Mouse (Mus musculus): ENCODE results near the gene Plxnb1. TPM values are rescaled to one million over a fixed set of nuclear protein-coding genes. Genes with fewer than 3 reads are reported as not detected.

Plxnb1 gene
- polyA plus RNA-seq, 1 experiment from 2014 or later = 6.3 TPM

DNA sequence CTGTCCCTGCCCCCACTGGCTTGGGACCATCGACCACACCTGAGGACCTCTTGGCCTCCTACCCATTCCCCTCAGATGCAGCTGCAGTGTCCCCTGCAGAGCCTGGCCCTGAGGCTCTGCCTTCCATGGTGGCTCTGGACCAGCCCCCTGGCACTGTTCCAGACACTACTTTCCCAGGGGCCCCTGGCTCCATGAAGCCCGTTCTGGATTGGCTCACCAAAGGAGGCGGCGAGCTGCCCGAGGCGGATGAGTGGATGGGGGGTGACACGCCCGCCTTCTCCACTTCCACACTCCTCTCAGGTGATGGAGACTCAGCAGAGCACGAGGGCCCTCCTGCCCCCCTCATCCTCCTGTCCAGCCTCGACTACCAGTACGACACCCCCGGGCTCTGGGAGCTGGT lies 9.8 kb downstream of the Plxnb1 start:
- no peaks in the 10 kb centered on the region; the same call in 1 of the 2 replicates for H3K36me3 ChIP-seq (ENCODE audit: control insufficient read depth, insufficient read depth)
- ATAC-seq (ENCODE audit: low read depth) = no peak
- no peak overlapping the region for H3K4me3 ChIP-seq (ENCODE audit: low read depth, low read length)
- no peak overlapping the region for H3K9ac ChIP-seq (ENCODE audit: low read depth, low read length)
- 68% methylated on average over 12 of the region's 12 CpGs for WGBS (ENCODE audit: insufficient replicate concordance)
- no peaks in the 10 kb centered on the region for H3K4me1 ChIP-seq (ENCODE audit: control insufficient read depth, low read depth, low read length)
- H3K9me3 ChIP-seq (replicated peaks; ENCODE audit: control insufficient read depth, low read length) = no peaks in the 10 kb centered on the region
- H3K27me3 ChIP-seq (ENCODE audit: control insufficient read depth, insufficient read depth, low read depth, low read length) = no peaks in the 10 kb centered on the region
- H3K27ac ChIP-seq (ENCODE audit: low read length) = no peak overlapping the region
- no peak overlapping the region for H3K4me2 ChIP-seq (ENCODE audit: low read depth, low read length)

DNA sequence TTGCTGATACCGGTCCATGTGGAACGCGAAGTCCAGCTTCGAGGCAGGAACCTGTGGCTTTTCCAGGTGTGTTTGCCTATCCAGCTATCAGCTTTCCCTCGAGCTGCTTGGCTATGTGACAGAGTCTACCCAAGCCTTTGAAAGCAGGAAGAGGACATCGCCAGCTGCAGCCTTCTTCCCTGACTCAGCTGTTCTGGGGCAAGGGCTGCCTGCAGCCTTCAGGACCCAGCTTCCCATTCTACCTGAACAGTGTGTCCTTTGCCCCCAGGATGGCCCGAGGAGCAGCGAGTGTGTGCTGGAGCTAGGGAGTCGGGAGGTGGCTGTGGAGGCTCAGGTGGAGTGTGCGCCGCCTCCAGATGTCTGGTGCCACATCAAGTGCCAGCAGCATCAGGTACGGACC lies 10.5 kb downstream of the Plxnb1 start:
- ATAC-seq (ENCODE audit: low read depth) = no peak
- H3K4me2 ChIP-seq (ENCODE audit: low read depth, low read length) = no peak overlapping the region
- no peaks in the 10 kb centered on the region; the same call in 1 of the 2 replicates for H3K36me3 ChIP-seq (ENCODE audit: control insufficient read depth, insufficient read depth)
- no peak overlapping the region for H3K27ac ChIP-seq (ENCODE audit: low read length)
- no peak overlapping the region for H3K9ac ChIP-seq (ENCODE audit: low read depth, low read length)
- no peak overlapping the region for H3K4me3 ChIP-seq (ENCODE audit: low read depth, low read length)
- no peaks in the 10 kb centered on the region for H3K4me1 ChIP-seq (ENCODE audit: control insufficient read depth, low read depth, low read length)
- H3K27me3 ChIP-seq (ENCODE audit: control insufficient read depth, insufficient read depth, low read depth, low read length) = no peaks in the 10 kb centered on the region
- no peaks in the 10 kb centered on the region for H3K9me3 ChIP-seq (replicated peaks; ENCODE audit: control insufficient read depth, low read length)
- 68% methylated on average over 12 of the region's 12 CpGs for WGBS (ENCODE audit: insufficient replicate concordance)

DNA sequence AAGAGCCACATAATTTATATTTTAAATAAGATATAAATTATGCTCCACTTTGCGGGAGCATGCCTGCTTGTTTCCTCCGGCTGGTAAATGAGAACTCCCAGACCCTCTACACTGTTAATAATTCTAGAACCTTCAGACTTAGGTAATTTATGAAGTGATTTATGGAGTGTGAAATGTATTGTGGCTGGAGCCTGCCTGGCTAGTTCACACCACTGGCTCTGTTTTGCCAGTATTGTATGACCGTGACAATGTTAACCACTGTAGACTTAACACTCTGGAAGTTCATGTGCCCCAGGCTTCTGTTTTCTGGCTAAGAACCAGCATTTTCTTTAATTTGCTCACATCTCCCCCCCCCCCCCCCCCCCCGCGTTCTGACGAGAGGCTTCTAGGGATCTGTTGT lies 12.2 kb downstream of the Plxnb1 start:
- H3K27ac ChIP-seq (ENCODE audit: low read length) = no peak overlapping the region
- H3K27me3 ChIP-seq (ENCODE audit: control insufficient read depth, insufficient read depth, low read depth, low read length) = no peaks in the 10 kb centered on the region
- H3K4me2 ChIP-seq (ENCODE audit: low read depth, low read length) = no peak overlapping the region
- WGBS (ENCODE audit: insufficient replicate concordance) = 68% methylated on average over 4 of the region's 6 CpGs
- no peak for ATAC-seq (ENCODE audit: low read depth)
- H3K36me3 ChIP-seq (ENCODE audit: control insufficient read depth, insufficient read depth) = no peaks in the 10 kb centered on the region; the same call in 1 of the 2 replicates
- no peaks in the 10 kb centered on the region for H3K4me1 ChIP-seq (ENCODE audit: control insufficient read depth, low read depth, low read length)
- no peak overlapping the region for H3K4me3 ChIP-seq (ENCODE audit: low read depth, low read length)
- H3K9ac ChIP-seq (ENCODE audit: low read depth, low read length) = no peak overlapping the region
- H3K9me3 ChIP-seq (replicated peaks; ENCODE audit: control insufficient read depth, low read length) = no peaks in the 10 kb centered on the region

DNA sequence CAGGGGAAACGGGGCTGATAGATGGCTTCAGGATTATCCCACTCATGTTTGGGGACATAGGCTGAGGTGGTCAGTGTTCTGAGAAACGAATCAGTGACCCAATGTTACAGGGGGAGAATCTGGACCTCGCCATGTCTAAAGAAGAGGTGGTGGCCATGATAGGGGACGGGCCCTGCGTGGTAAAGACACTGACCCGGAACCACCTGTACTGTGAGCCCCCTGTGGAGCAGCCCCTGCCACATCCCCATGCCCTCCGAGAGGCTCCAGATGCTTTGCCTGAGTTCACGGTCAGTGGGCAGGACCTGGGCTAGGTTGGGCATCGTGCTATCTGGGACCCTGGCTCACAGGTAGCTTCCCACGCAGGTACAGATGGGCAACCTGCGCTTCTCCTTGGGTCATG lies 15.1 kb downstream of the Plxnb1 start:
- Histone ChIP-seq H3K27me3 (ENCODE audit: control insufficient read depth, insufficient read depth, low read depth, low read length) (no peaks in the 10 kb centered on the region), H3K9me3 (replicated peaks; ENCODE audit: control insufficient read depth, low read length) (no peaks in the 10 kb centered on the region), H3K4me1 (ENCODE audit: control insufficient read depth, low read depth, low read length) (no peaks in the 10 kb centered on the region), H3K27ac (ENCODE audit: low read length) (no peak overlapping the region), H3K9ac (ENCODE audit: low read depth, low read length) (no peak overlapping the region), H3K36me3 (ENCODE audit: control insufficient read depth, insufficient read depth) (no peaks in the 10 kb centered on the region; the same call in 1 of the 2 replicates), H3K4me2 (ENCODE audit: low read depth, low read length) (no peak overlapping the region), H3K4me3 (ENCODE audit: low read depth, low read length) (no peak overlapping the region)
- ATAC-seq (ENCODE audit: low read depth) = no peak
- 70% methylated on average over 11 of the region's 11 CpGs for WGBS (ENCODE audit: insufficient replicate concordance)

DNA sequence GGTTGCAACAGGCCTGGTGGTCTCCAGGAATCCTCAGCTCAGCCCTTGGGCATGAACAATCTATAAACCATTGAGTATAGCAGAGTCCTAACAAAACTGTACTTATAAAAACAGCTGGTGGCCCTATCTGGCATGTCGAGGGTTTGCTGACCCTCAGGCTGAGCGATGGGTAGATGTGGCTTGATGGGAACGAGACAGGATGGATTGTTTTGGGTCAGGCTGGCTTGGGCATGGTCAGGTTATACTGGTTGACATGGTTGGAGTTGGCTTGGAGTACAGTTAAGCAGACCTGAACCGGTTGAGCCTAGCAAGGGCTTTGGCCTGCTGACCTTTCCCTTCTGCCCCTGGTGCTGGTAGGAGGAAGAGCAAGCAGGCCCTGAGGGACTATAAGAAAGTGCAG lies 15.9 kb downstream of the Plxnb1 start:
- Histone ChIP-seq H3K9me3 (replicated peaks; ENCODE audit: control insufficient read depth, low read length) (no peaks in the 10 kb centered on the region), H3K27me3 (ENCODE audit: control insufficient read depth, insufficient read depth, low read depth, low read length) (no peaks in the 10 kb centered on the region), H3K27ac (ENCODE audit: low read length) (no peak overlapping the region), H3K4me3 (ENCODE audit: low read depth, low read length) (no peak overlapping the region), H3K4me1 (ENCODE audit: control insufficient read depth, low read depth, low read length) (no peaks in the 10 kb centered on the region), H3K36me3 (ENCODE audit: control insufficient read depth, insufficient read depth) (no peaks in the 10 kb centered on the region; the same call in 1 of the 2 replicates), H3K9ac (ENCODE audit: low read depth, low read length) (no peak overlapping the region), H3K4me2 (ENCODE audit: low read depth, low read length) (no peak overlapping the region)
- WGBS (ENCODE audit: insufficient replicate concordance) = 61% methylated on average over 4 of the region's 4 CpGs
- no peak for ATAC-seq (ENCODE audit: low read depth)

DNA sequence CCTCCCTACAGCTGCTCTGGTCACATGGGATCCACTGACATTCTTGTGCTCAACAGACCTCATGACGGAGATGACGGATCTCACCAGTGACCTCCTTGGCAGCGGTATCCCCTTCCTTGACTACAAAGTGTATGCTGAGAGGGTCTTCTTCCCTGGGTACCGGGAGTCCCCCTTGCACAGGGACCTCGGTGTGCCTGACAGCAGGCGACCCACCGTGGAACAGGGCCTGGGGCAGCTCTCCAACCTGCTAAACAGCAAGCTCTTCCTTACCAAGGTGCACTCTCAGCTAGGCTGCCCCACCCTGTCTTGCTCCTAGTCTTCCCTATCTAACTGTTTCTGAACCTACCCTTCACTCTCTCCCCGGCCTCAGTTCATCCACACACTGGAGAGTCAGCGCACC lies 16.4 kb downstream of the Plxnb1 start:
- Histone ChIP-seq H3K4me2 (ENCODE audit: low read depth, low read length) (no peak overlapping the region), H3K4me1 (ENCODE audit: control insufficient read depth, low read depth, low read length) (no peaks in the 10 kb centered on the region), H3K4me3 (ENCODE audit: low read depth, low read length) (no peak overlapping the region), H3K36me3 (ENCODE audit: control insufficient read depth, insufficient read depth) (no peaks in the 10 kb centered on the region; the same call in 1 of the 2 replicates), H3K27me3 (ENCODE audit: control insufficient read depth, insufficient read depth, low read depth, low read length) (no peaks in the 10 kb centered on the region), H3K27ac (ENCODE audit: low read length) (no peak overlapping the region), H3K9ac (ENCODE audit: low read depth, low read length) (no peak overlapping the region), H3K9me3 (replicated peaks; ENCODE audit: control insufficient read depth, low read length) (no peaks in the 10 kb centered on the region)
- no peak for ATAC-seq (ENCODE audit: low read depth)
- WGBS (ENCODE audit: insufficient replicate concordance) = 74% methylated on average over 9 of the region's 9 CpGs

DNA sequence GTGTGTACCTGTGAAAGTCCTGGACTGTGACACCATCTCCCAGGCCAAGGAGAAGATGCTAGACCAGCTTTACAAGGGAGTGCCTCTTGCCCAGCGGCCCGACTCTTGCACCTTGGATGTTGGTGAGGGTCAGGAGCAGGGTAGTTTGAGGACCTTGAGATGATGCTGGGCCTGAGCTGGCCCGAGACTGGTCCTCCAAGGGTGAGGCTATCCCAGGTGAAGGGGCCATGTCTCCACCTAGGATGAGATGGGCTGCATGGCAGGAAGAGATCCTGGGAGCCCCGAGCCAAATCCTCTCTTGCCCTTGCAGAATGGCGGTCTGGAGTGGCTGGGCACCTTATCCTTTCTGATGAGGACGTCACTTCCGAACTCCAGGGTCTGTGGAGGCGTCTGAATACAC lies 18.1 kb downstream of the Plxnb1 start:
- Histone ChIP-seq H3K4me1 (ENCODE audit: control insufficient read depth, low read depth, low read length) (no peaks in the 10 kb centered on the region), H3K36me3 (ENCODE audit: control insufficient read depth, insufficient read depth) (no peaks in the 10 kb centered on the region; the same call in 1 of the 2 replicates), H3K4me2 (ENCODE audit: low read depth, low read length) (no peak overlapping the region), H3K9me3 (replicated peaks; ENCODE audit: control insufficient read depth, low read length) (no peaks in the 10 kb centered on the region), H3K9ac (ENCODE audit: low read depth, low read length) (no peak overlapping the region), H3K27ac (ENCODE audit: low read length) (no peak overlapping the region), H3K4me3 (ENCODE audit: low read depth, low read length) (no peak overlapping the region), H3K27me3 (ENCODE audit: control insufficient read depth, insufficient read depth, low read depth, low read length) (no peaks in the 10 kb centered on the region)
- 62% methylated on average over 8 of the region's 8 CpGs for WGBS (ENCODE audit: insufficient replicate concordance)
- no peak for ATAC-seq (ENCODE audit: low read depth)

DNA sequence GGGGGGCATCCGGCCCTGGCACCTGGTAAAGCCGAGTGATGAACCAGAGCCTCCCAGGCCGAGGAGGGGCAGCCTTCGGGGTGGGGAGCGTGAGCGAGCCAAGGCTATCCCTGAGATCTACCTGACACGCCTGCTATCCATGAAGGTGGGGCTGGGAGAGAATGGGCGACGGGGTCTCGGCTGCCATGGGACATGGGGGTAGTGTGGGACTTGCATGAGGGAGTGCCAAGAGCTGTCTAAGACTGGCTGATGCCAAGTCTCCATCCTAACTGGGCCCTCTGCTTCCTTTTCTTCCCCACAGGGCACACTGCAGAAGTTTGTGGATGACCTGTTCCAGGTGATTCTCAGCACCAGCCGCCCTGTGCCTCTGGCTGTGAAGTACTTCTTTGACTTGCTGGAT lies 19.1 kb downstream of the Plxnb1 start:
- no peaks in the 10 kb centered on the region for H3K4me1 ChIP-seq (ENCODE audit: control insufficient read depth, low read depth, low read length)
- 66% methylated on average over 11 of the region's 11 CpGs for WGBS (ENCODE audit: insufficient replicate concordance)
- H3K27ac ChIP-seq (ENCODE audit: low read length) = no peak overlapping the region
- no peak overlapping the region for H3K4me2 ChIP-seq (ENCODE audit: low read depth, low read length)
- H3K27me3 ChIP-seq (ENCODE audit: control insufficient read depth, insufficient read depth, low read depth, low read length) = no peaks in the 10 kb centered on the region
- ATAC-seq (ENCODE audit: low read depth) = no peak
- H3K4me3 ChIP-seq (ENCODE audit: low read depth, low read length) = no peak overlapping the region
- no peak overlapping the region for H3K9ac ChIP-seq (ENCODE audit: low read depth, low read length)
- H3K9me3 ChIP-seq (replicated peaks; ENCODE audit: control insufficient read depth, low read length) = no peaks in the 10 kb centered on the region
- H3K36me3 ChIP-seq (ENCODE audit: control insufficient read depth, insufficient read depth) = no peaks in the 10 kb centered on the region; the same call in 1 of the 2 replicates

DNA sequence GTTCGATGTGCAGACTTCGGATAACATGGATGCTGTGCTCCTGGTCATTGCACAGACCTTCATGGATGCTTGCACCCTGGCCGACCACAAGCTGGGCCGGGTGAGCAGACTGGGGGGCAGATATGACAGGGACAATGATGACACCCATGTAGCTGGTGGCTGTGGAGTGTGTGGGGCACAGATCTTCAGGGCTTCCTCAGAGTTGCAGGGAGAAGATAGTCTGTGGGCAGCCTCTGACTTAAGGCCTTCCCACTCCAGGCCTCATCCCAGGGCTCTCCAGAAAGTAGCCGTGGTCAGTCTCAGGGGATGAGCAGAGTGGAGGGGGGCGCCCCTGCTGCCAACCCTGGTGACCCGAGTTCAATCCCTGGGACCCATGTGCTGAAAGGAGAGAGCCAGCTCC lies 19.7 kb downstream of the Plxnb1 start:
- WGBS (ENCODE audit: insufficient replicate concordance) = 56% methylated on average over 7 of the region's 7 CpGs
- H3K9ac ChIP-seq (ENCODE audit: low read depth, low read length) = no peak overlapping the region
- no peak overlapping the region for H3K27ac ChIP-seq (ENCODE audit: low read length)
- no peak overlapping the region for H3K4me3 ChIP-seq (ENCODE audit: low read depth, low read length)
- no peaks in the 10 kb centered on the region for H3K27me3 ChIP-seq (ENCODE audit: control insufficient read depth, insufficient read depth, low read depth, low read length)
- no peaks in the 10 kb centered on the region for H3K9me3 ChIP-seq (replicated peaks; ENCODE audit: control insufficient read depth, low read length)
- no peaks in the 10 kb centered on the region; the same call in 1 of the 2 replicates for H3K36me3 ChIP-seq (ENCODE audit: control insufficient read depth, insufficient read depth)
- no peaks in the 10 kb centered on the region for H3K4me1 ChIP-seq (ENCODE audit: control insufficient read depth, low read depth, low read length)
- ATAC-seq (ENCODE audit: low read depth) = no peak
- H3K4me2 ChIP-seq (ENCODE audit: low read depth, low read length) = no peak overlapping the region

Measured in liver, embryonic 16.5 days (tissue).